Mouse (Mus musculus): ENCODE data around the gene Gm38655. TPM values are rescaled to one million over a fixed set of nuclear protein-coding genes. Genes with fewer than 3 reads are reported as not detected.

Gene Gm38655
- 1.1 TPM for polyA plus RNA-seq (2014; fragmentation: Illumina TruSeq; extraction: RNeasy Lipid Tissue Mini Kit (QIAGEN cat#74804); ENCODE audit: low read depth, low replicate concordance)

GRCm38 (mm10) chr17:25175411-25175810 is at the start of gene Gm38655:
Gene Gm38655 (minus strand): TSS chr17:25175471.

GRCm38 (mm10) chr17:25188150-25189031 is 13.1 kb upstream of the Gm38655 start, which contains the start of gene Unkl:
Gene Unkl (plus strand): TSS chr17:25188397.

GRCm38 (mm10) chr17:25184129-25184691 is 8.9 kb upstream of the Gm38655 start, which contains the start of gene BC003965:
Gene BC003965 (plus strand): TSS chr17:25184554.

GRCm38 (mm10) chr17:25162161-25162560 is 13.1 kb downstream of the Gm38655 start, which contains the start of gene Ccdc154:
Gene Ccdc154 (plus strand): TSS chr17:25162461.

GRCm38 (mm10) chr17:25133275-25133698 is 42.0 kb downstream of the Gm38655 start, which contains the start of gene Clcn7:
Gene Clcn7 (plus strand): TSS chr17:25133391.

Other genes starting within 250 kb of the Gm38655 start
- 54.7 TPM for gene Mapk8ip3, start 238.5 kb downstream of the Gm38655 start, polyA plus RNA-seq (2014; fragmentation: Illumina TruSeq; extraction: RNeasy Lipid Tissue Mini Kit (QIAGEN cat#74804); ENCODE audit: low read depth, low replicate concordance)
- gene Jpt2, start 214.8 kb downstream of the Gm38655 start, polyA plus RNA-seq (2014; fragmentation: Illumina TruSeq; extraction: RNeasy Lipid Tissue Mini Kit (QIAGEN cat#74804); ENCODE audit: low read depth, low replicate concordance): 49.4 TPM
- gene Cramp1l, start 159.7 kb downstream of the Gm38655 start, polyA plus RNA-seq (2014; fragmentation: Illumina TruSeq; extraction: RNeasy Lipid Tissue Mini Kit (QIAGEN cat#74804); ENCODE audit: low read depth, low replicate concordance): 15.0 TPM
- gene Ift140, start 159.4 kb downstream of the Gm38655 start, polyA plus RNA-seq (2014; fragmentation: Illumina TruSeq; extraction: RNeasy Lipid Tissue Mini Kit (QIAGEN cat#74804); ENCODE audit: low read depth, low replicate concordance): 18.5 TPM
- 21.5 TPM for gene Tmem204, start 91.9 kb downstream of the Gm38655 start, polyA plus RNA-seq (2014; fragmentation: Illumina TruSeq; extraction: RNeasy Lipid Tissue Mini Kit (QIAGEN cat#74804); ENCODE audit: low read depth, low replicate concordance)
- gene Telo2, start 59.5 kb downstream of the Gm38655 start, polyA plus RNA-seq (2014; fragmentation: Illumina TruSeq; extraction: RNeasy Lipid Tissue Mini Kit (QIAGEN cat#74804); ENCODE audit: low read depth, low replicate concordance): 26.1 TPM
- gene Ptx4, start 54.7 kb downstream of the Gm38655 start, polyA plus RNA-seq (2014; fragmentation: Illumina TruSeq; extraction: RNeasy Lipid Tissue Mini Kit (QIAGEN cat#74804); ENCODE audit: low read depth, low replicate concordance): not detected
- 66.5 TPM for gene Clcn7, start 42.1 kb downstream of the Gm38655 start, polyA plus RNA-seq (2014; fragmentation: Illumina TruSeq; extraction: RNeasy Lipid Tissue Mini Kit (QIAGEN cat#74804); ENCODE audit: low read depth, low replicate concordance)
- 0.20 TPM for gene Ccdc154, start 13.0 kb downstream of the Gm38655 start, polyA plus RNA-seq (2014; fragmentation: Illumina TruSeq; extraction: RNeasy Lipid Tissue Mini Kit (QIAGEN cat#74804); ENCODE audit: low read depth, low replicate concordance)
- gene BC003965, start 9.1 kb upstream of the Gm38655 start, polyA plus RNA-seq (2014; fragmentation: Illumina TruSeq; extraction: RNeasy Lipid Tissue Mini Kit (QIAGEN cat#74804); ENCODE audit: low read depth, low replicate concordance): 12.7 TPM
- 13.4 TPM for gene Unkl, start 12.9 kb upstream of the Gm38655 start, polyA plus RNA-seq (2014; fragmentation: Illumina TruSeq; extraction: RNeasy Lipid Tissue Mini Kit (QIAGEN cat#74804); ENCODE audit: low read depth, low replicate concordance)
- gene Gnptg, start 64.7 kb upstream of the Gm38655 start, polyA plus RNA-seq (2014; fragmentation: Illumina TruSeq; extraction: RNeasy Lipid Tissue Mini Kit (QIAGEN cat#74804); ENCODE audit: low read depth, low replicate concordance): 42.7 TPM
- gene Tsr3, start 64.7 kb upstream of the Gm38655 start, polyA plus RNA-seq (2014; fragmentation: Illumina TruSeq; extraction: RNeasy Lipid Tissue Mini Kit (QIAGEN cat#74804); ENCODE audit: low read depth, low replicate concordance): 19.2 TPM
- gene Baiap3, start 80.9 kb upstream of the Gm38655 start, polyA plus RNA-seq (2014; fragmentation: Illumina TruSeq; extraction: RNeasy Lipid Tissue Mini Kit (QIAGEN cat#74804); ENCODE audit: low read depth, low replicate concordance): 3.1 TPM
- gene Ube2i, start 99.2 kb upstream of the Gm38655 start, polyA plus RNA-seq (2014; fragmentation: Illumina TruSeq; extraction: RNeasy Lipid Tissue Mini Kit (QIAGEN cat#74804); ENCODE audit: low read depth, low replicate concordance): 213 TPM
- gene Prss34, start 122.9 kb upstream of the Gm38655 start, polyA plus RNA-seq (2014; fragmentation: Illumina TruSeq; extraction: RNeasy Lipid Tissue Mini Kit (QIAGEN cat#74804); ENCODE audit: low read depth, low replicate concordance): 0.43 TPM
- not detected for gene Prss28, start 133.2 kb upstream of the Gm38655 start, polyA plus RNA-seq (2014; fragmentation: Illumina TruSeq; extraction: RNeasy Lipid Tissue Mini Kit (QIAGEN cat#74804); ENCODE audit: low read depth, low replicate concordance)
- not detected for gene Prss29, start 143.2 kb upstream of the Gm38655 start, polyA plus RNA-seq (2014; fragmentation: Illumina TruSeq; extraction: RNeasy Lipid Tissue Mini Kit (QIAGEN cat#74804); ENCODE audit: low read depth, low replicate concordance)
- gene Tpsab1, start 170.1 kb upstream of the Gm38655 start, polyA plus RNA-seq (2014; fragmentation: Illumina TruSeq; extraction: RNeasy Lipid Tissue Mini Kit (QIAGEN cat#74804); ENCODE audit: low read depth, low replicate concordance): 0.97 TPM
- gene Tpsb2, start 190.8 kb upstream of the Gm38655 start, polyA plus RNA-seq (2014; fragmentation: Illumina TruSeq; extraction: RNeasy Lipid Tissue Mini Kit (QIAGEN cat#74804); ENCODE audit: low read depth, low replicate concordance): 9.6 TPM
- gene Tpsg1, start 193.8 kb upstream of the Gm38655 start, polyA plus RNA-seq (2014; fragmentation: Illumina TruSeq; extraction: RNeasy Lipid Tissue Mini Kit (QIAGEN cat#74804); ENCODE audit: low read depth, low replicate concordance): not detected